Mouse (Mus musculus): ENCODE measurements at regions not wholly inside any gene's neighbourhood (a gene's known extent, or its start where the extent isn't known, plus 50 kb on each side); places are given as distances from the start of the nearest gene placed in this dataset.

GRCm38 (mm10) chr13:97453469-97453868 lies 212.6 kb downstream of the Enc1 start:
- no peak for DNase-seq (ENCODE audit: extremely low read depth, low read depth)

DNA sequence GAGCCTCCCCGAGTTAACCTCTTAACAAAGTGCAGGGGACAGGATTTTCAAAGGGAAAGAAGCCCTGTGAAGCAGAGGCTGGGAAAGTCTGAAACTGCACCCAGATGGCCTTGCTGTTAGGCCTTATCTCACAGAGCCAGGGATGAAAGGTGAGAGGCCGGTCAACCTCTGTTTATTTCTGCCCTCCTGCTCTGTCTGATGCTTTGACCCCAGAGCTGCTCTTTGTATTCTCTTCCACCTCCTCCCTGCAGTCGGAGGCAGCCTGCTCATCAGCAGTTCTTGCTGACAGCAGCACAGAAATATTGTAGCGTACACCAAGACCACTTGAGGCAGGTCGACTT lies 212.2 kb downstream of the Enc1 start:
- DNase-seq (ENCODE audit: extremely low read depth, low read depth) = no peak

DNA sequence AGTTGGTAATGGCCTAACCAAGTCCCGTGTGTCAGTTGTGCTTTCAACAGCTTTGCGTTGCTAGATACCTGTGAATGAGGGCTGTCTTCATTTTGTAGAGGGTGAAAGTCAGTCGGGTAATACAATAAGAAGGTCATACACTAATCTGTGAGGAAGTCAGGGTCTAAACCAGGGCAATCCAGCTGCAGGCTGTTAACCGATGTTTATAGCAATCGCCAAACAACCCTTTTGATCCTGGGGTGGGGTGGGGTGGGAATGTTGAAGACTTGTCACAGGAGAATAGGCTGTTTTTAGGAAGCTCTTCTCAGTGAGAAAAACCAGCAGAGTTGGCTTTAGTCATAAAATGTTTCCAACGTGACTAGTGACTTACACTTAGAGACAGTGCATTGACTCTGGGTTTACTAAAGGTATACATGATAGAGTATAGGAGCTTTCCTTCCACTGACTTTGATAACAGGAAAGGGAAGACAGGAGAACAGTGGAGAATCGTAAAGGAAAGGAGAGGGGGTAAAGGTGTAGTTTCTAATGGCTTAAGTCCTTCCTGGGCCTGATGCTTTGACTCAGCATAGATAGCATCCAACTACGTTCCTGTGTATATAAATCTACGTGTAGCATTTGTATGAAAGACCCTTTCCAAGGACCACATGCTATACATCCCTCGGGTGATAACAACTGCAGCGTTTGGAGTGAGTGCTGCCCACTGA lies 211.6 kb downstream of the Enc1 start:
- DNase-seq (ENCODE audit: extremely low read depth, low read depth) = no peak

DNA sequence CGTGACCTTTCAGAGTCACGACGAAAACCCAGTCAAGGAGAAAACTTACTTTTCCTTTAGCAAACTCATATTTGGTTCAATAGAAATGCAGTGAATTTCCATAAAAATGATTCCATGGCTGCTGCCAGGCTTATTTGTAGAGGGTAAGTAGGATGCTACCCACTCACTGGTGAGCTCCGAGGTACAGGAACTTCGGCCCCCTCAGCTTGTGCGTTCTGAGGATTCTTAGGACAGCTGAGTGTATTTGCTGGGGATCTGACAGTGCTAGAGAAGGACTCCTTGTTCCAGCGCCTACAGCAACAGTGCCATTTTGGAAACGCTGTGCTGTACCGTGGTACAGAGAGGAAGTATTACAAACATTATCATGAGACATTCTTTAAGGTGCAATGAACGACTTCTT lies 210.4 kb downstream of the Enc1 start:
- no peak for DNase-seq (ENCODE audit: extremely low read depth, low read depth)

DNA sequence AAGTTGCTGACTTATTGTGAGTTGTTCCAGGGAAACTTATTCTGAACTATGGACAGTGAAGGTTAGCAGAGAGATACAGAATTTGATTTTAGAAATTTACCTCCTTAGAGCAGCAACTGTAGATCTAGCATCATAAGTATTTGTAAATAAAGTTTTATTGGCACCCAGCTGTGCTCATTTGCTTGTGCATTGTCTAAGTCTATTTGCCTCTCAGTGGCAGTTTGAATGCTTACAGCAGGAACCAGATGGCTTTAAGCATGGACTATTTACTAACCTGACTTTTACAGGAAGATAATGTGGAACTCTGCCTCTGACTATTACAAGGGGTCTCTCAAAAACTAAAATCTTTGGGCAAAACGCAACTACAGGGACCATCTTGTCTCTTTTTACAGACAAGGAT lies 207.2 kb downstream of the Enc1 start:
- no peak for DNase-seq (ENCODE audit: extremely low read depth, low read depth)

DNA sequence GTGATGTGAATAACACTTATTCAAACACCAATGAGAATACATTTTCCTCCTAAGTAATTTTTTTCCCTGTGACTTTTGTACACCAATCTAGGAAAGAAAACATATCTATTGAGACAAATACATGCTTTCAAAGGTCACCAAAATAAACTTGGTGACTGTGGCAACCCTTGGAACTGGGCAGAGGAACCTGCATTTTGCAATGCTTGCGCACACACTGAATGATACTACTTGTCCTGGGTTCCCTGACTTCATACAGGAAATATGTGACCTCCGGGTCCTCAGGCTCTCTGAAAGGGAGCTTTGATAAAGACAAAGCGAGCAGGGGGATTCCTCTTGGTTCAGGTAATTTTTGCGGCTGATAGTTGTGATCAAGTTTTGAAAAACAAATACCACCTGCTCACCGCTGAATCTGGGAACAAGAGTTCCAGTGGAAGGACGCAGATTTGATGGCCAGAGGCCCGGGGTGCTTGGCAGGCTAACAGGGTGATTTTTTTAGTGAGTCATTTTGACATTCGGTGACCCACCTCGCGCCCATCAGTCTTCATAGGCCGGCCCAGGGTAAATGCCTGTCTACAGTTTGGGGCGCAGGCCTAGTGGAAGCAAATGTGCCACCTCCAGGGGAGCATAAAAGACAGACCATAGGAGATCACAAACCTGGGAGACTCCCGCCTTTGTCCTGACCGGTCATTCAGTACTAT lies 203.0 kb downstream of the Enc1 start:
- no peak for DNase-seq (ENCODE audit: extremely low read depth, low read depth)

DNA sequence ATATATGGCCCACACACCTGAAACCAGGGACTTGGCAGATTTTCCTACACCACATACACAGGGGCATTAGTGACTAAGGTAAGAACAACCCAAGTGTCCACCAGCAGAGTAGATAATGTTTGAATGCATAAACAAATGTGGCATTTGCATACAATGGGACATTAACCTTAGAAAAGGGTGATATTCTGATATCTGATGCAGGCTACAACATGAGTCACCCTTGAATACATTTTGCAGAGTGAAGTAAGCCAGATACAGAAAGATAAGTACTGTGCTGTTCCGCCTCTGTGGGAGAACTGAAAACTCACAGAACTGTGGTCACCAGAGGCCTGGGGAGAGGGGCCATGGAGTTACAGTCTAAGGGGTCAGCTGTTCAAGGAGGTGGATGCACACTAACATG lies 201.9 kb downstream of the Enc1 start:
- no peak for DNase-seq (ENCODE audit: extremely low read depth, low read depth)

DNA sequence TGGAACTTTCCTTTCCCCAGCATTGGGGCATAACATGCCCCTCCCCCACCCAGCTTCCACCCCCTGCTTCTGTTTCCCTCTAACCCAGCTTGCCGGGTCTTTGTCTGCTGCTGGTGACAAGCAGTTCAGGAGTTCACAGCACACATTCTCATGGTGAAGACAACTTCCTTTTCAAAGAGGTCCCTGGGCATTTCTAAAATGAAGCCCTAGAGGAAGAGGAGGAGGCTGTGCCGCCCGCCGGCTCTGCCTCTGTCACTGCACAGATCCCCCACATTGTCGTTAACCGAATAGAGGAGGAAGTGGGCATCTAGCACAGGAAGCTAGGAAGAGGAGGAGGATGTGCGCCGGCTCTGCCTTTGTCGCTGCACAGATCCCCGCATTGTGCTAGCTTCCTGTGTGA lies 201.4 kb downstream of the Enc1 start:
- DNase-seq (ENCODE audit: extremely low read depth, low read depth) = no peak

GRCm38 (mm10) chr13:97441803-97442202 lies 200.9 kb downstream of the Enc1 start:
- DNase-seq (ENCODE audit: extremely low read depth, low read depth) = no peak

DNA sequence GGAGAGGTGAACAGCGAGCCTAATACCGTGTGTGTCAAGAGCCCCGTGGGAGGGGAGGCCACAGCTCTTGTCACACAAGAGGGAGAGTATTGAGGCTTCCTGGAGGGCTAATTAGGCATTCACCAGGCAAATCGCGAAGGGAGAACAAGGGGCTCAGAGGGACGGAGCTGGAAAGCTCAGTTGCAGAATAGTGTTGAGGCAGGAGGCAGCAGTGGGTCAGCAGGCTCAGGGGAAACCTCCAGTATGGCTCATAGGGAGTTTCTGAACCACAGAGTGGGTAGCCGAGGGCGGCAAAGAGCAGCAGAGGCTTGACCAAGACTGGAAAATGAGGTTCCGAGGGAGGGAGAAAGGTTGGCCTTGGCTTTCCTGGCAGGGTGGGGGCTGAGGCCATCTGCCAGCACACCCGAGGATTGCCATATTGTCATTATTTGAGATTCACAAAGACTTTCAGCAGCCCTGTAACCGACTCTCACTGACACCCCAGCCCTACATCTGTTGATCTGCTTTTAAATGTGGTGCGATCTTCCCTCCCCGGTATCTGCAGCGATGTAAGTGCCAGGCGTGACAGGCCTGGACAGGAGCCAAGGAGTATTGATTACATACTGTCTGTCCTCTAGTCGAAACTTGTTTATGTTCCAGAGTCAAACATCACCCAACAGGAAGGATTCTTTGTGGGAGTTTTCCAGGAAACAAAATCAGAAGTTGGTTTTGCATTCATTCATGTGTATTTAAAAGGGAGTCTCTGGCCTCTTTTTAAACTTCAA lies 198.5 kb downstream of the Enc1 start:
- DNase-seq (ENCODE audit: extremely low read depth, low read depth) = no peak

DNA sequence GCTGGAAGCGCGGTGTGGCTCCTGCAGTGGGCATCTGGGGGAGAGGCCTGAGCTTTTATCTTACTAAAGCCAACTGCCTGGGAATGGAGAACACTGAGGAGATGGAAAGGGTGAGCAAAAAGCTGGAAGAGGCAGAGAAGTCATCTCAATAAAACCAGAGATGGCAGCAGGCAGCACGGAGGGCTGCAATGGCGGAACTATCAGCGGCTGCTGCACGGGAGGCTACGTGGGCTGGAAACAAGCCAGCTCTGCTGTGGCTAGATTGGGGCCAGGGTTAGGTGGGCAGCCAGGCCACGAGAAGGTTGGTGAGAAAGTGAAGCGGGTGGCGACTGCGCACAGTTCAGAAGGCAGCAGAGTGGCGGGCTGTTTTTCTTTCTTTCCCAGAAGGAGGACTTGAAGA lies 197.8 kb downstream of the Enc1 start:
- no peak for DNase-seq (ENCODE audit: extremely low read depth, low read depth)

DNA sequence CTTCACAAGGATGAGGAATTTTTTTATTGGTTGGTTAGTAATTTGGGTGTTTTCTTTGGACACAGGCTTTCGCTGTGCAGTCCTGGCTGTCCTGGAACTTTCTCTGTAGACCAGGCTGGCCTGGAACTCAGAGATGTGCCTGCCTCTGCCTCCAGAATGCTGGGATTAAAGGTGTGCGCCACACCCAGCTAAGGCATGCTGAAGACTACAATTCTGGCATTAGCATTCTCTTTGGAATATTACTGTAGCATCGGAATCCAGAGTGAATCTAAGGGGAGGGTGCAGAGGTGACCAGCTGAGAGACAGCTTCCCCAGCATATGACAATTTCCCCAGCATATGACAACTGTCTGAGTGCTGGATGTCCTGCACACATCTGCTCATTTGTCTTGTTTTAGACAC lies 197.4 kb downstream of the Enc1 start:
- no peak for DNase-seq (ENCODE audit: extremely low read depth, low read depth)

DNA sequence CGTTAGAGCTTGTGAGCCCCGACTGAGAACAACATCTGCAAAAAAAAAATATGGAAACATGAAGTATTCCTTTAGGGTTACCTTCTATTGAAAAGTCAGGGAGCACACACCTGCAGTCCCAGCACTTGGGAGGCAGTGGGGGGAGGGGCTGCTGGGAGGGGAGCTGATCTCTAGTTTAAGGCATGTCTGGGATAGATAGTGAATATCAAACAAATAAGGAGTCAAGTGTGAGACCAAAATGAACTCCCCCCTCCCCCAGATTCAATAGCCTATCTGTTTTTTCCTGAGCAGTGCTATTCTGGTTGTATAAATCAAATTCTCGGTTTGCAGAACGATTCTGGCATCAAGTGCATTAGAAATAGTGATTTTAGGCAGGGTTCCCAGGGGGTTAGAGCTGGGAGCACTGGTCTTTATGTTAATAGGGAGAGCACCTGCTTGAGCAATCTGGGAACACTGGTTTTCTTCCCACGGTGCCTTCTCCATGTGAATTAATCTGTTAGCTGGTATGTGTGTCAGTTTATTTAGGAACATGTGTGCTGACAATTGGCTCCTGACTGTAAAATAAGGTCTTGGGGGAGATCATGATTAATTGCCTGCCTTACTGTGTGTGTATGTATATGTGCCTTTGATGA lies 195.9 kb downstream of the Enc1 start:
- DNase-seq (ENCODE audit: extremely low read depth, low read depth) = no peak

- DNase-seq (ENCODE audit: extremely low read depth, low read depth) = no peak
Observed at GRCm38 (mm10) chr13:97435865-97436718, 195.2 kb downstream of the Enc1 start.

GRCm38 (mm10) chr13:97434961-97435864 lies 194.3 kb downstream of the Enc1 start:
- no peak for DNase-seq (ENCODE audit: extremely low read depth, low read depth)

DNA sequence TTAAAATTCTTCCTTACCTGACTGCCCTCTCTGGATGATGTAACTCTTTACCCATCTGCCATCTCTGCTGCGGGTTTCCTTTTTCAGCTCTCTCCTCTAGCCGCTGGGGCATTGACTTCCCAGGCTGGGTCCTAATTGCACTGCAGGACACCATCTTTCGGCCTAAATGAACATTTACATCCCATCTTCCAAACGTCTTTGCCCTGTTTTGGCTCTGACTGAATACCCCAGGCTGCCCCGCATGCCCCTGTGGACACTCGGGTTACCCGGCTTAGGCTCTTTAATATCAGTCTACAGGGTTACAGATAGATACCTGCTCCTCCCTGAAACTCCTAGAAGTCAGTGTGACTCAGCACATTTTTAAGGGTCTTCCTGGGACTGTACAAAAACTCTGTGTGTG lies 193.3 kb downstream of the Enc1 start:
- no peak for DNase-seq (ENCODE audit: extremely low read depth, low read depth)

DNA sequence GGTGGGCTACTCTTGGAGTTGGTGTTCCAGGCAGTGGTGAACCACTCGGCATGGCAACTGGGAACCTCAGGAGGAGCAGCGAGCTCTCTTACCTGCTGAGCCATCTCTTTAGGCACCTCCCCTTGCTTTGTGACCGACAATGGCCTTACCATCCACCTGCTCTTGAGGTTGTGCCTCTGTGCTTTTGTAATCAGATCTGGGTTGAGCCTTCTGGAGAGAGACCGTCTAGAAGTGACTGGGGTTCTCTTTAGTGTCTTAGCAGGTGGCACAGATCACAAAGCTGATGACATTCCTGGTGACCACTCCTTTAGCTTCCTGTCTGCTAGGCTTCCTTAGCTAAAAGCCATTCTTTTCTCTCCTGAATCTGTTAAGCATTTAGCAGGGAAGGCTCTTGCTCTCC lies 191.7 kb downstream of the Enc1 start:
- DNase-seq (ENCODE audit: extremely low read depth, low read depth) = no peak

DNA sequence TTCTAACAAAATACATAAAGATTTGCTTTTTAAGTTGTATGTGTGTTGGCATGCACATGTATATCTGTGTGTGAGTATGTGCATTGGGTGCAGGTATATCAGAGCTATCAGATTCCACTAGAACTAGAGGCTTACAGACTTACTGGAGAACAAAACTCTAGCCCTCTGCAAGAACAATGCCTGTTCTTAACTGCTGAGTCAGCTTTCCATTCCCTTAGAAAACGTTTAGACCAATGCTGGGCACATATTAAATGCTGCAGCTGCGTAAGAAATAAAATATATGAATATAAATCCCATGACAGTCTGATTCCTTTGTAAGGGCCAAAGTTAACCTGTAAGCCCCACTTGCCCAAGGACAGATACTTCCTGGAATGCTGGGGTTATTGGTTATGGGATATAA lies 190.0 kb downstream of the Enc1 start:
- no peak for DNase-seq (ENCODE audit: extremely low read depth, low read depth)

DNA sequence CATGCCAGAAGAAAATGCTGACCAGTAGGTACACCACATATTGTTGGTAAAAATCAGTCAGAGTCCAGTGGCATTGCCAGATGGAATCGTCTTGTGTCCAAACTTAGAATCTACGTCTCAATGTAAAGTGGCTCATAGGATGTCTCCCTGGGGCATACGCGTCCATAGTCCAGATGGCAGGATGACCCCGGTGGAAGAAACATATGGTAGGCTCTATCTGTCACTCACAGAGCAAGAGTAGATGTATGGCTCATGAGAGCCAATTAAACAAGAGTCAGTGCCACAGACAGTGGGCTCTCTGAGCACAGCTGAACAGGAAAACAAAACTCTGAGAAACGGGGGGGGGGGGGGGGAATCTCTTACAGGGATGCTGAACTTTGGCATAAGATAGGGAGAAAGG lies 187.3 kb downstream of the Enc1 start:
- DNase-seq (ENCODE audit: extremely low read depth, low read depth) = no peak

GRCm38 (mm10) chr13:97427537-97427936 lies 186.6 kb downstream of the Enc1 start:
- DNase-seq (ENCODE audit: extremely low read depth, low read depth) = no peak
